Mouse (Mus musculus) kidney, adult 8-10 months (tissue): ENCODE results near the gene Cs.

Experiments used
- DNase-seq, 2 experiments: peaks; one replicate each; pipeline ENCODE4 v3.0.0; 2022

Cs gene

DNA sequence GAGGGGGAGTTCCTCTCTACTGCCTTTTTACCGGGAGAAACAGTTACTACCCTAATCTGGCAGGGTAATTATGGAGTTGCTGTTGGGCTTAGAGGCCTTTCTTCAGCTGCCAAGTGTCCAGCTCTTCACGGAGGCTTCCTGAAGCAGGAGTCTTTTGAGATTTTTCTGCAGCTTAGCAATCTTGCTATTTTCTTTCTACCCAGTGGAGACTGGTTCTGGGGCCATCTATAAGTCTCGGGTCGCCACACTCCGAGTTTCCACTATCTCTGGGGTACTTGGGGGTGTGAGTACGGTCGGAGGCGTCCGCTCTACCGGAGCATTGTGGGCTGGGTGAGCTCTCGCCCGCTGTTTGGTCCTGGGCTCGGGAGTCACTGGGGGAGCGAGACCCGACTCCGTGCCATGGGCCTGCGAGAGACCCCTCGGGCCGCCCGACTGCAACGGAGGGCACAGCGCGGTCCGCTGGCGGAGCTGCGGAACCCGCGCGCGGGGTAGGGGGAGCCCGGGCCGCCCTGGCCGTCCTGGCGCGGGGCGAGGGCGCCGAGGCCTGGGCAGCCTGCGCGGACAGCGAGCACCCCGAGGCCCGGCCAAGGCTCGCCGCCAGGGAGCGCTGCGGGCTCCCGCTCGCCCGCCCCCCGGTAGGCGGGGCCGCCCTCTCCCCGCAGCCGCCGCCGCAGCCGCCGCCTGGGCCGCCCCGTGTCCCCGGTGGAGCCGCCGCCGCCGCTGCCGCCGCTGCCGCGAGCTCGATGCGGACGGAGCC is 39.1 kb downstream of the Cs start, which contains the start of gene Ankrd52:
Gene Ankrd52 (plus strand): TSS at position 661 of the 757 bp plus-strand sequence.
- peak; percentile 77 to 84 for DNase-seq

DNA sequence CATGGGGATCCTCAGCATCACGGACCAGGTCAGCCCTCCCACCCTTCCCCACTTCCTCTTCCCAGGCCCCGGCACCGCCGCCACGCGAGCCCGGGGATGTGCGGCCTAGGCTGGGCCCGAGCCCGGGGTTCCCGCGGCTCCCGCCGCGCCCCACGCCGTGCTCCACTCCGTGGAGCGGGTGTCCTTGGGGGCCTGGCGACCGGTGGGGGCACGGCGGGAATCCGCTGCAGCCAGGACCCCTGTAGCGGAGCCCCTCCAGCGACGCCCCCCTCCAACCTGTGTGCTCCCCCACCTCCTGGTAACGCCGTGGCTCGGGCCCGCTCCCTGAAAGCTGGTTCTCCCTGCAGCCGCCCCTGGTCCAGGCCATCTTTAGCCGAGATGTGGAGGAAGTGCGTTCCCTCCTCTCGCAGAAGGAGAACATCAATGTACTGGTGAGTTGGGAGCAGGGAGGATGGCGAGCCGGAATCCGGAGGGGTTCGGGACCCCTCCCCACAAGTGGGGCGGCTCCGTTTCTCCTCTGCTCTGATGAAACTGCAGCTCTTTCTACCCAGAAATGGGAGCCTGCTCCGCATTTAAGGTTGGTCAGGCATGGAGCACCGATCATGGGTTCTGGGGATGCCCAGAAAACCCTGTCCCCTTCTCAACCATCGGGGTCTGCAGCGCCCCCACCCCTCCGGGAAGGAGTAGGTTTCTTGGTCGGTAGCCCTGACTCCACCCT is 39.8 kb downstream of the Cs start:
- DNase-seq = peak in 1 of 2 experiments; percentile 26

GRCm38 (mm10) chr10:128377940-128378448 is 40.5 kb downstream of the Cs start:
- DNase-seq = no peak

- no peak for DNase-seq
Measured at GRCm38 (mm10) chr10:128378462-128378861, 40.9 kb downstream of the Cs start.

- DNase-seq = no peak
Measured at GRCm38 (mm10) chr10:128379260-128379659, 41.7 kb downstream of the Cs start.

GRCm38 (mm10) chr10:128380565-128380964 is 43.0 kb downstream of the Cs start:
- peak in 1 of 2 experiments; percentile 56 for DNase-seq

DNA sequence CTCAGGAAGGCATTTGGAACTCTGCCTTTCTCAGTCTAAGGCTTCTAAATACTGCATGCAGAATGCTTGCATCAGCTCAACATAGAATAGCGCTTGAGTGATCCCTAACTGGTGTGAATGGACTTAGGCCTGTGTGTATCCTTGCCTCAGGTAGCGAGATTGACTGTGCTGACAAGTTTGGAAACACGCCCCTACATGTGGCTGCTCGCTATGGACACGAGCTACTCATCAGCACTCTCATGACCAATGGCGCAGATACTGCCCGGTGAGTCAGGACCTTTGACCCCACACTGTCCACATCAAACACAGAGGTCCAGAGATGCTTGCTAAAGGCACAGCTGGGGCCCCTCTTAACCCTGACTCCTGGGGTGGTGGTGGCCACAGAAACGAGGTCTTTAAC is 44.9 kb downstream of the Cs start:
- DNase-seq = no peak

GRCm38 (mm10) chr10:128385902-128386301 is 48.4 kb downstream of the Cs start:
- no peak for DNase-seq

DNA sequence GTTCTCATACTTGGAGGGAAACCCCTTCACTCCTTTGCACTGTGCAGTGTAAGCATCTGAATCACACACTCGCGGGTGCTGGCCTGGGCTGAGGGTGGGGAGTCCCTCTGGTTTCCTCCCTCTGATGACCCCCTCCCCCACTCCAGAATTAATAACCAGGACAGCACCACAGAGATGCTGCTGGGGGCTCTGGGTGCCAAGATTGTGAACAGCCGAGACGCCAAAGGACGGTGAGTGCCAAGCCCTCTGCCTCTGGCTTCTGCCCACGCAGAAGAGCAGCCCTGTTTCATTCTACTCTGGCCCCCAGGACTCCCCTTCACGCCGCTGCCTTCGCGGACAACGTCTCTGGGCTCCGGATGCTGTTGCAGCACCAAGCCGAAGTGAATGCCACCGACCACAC is 51.4 kb downstream of the Cs start:
- DNase-seq = no peak

GRCm38 (mm10) chr10:128389570-128389969 is 52.0 kb downstream of the Cs start:
- no peak for DNase-seq

DNA sequence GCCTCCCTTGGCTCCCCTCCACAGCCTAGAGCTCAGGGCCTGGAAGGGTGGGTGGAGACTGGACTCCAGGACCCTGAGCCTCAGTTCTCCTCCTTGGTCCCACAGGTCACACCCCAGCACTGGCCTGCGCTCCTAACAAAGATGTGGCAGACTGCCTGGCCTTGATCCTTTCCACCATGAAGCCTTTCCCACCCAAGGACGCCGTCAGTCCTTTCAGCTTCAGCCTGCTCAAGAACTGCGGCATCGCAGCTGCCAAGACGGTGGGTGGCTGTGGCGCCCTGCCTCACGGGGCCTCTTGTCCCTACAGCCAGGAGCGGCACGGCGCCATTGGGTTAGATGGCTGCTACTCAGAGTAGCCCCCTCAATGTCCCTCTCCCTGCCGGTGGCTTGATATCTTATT is 52.8 kb downstream of the Cs start:
- no peak for DNase-seq

DNA sequence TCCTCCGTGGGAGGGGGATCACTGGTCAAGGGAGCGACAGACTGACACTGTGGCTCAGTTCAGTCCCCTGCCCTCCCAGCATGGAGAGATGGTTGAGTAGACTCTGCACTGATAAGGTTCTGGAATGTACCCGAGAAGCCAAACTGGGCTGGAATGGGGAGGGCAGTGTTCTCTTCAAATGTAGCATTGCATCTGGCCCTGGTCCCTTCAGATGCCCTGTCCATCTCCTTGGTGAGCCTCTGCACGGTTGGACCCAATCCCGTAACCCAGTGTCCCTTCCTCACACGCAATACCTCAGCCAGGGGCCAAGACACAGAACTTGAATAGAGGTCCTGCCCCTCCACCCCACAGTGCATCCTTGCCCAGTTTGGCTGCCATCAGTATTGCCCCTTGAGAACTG is 54.3 kb downstream of the Cs start:
- DNase-seq = no peak

- DNase-seq = no peak
Measured at GRCm38 (mm10) chr10:128396017-128396673, 58.6 kb downstream of the Cs start.

DNA sequence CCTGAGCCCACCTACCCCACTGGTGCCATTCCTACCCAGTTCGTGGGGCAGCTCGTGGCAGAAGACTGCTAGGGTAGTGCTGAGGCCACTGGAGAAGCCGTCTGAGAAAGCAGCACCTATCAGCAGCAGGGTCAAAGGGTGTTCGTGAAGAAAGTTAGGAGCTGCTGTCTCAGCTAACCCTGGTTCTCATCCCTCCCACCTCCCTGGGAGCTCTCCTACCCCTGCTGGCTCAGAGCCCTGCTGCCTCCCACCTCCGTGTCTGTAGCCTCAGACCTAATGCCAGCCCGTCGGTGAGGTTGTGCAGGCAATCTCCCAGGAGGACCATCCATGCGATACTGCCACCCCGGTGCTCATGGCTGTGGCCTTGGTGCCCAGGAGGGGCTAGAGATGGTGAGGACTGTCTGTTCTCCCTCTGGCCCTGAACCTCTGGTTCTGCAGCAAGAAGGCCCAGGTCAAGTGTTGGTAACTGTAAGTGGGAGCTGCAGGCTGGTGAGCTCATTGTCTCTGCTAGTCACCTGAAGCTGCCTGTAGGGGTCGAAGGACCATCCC is 59.3 kb downstream of the Cs start:
- DNase-seq = peak; percentile 32 to 46

DNA sequence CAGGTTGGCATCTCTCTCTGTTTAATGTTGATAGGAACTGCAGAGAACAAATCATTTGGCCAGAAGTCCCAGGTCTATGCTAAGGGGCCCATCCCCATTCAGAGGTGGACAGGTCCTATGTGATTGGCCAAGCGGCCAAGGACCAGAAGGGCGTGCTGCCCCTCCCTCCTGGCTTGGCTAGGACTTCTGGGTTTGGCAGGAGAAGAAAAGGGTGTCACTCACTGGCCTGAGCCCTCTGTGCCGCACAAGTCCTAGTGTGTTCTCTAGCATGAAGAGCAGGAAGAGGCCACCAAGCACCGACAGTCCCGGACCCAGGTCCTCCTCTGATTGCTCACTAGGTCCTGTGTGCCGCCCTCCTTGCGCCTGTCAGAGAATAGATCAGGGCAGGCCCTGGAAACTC is 59.9 kb downstream of the Cs start:
- no peak for DNase-seq

- DNase-seq = peak; percentile 44 to 73
Measured at GRCm38 (mm10) chr10:128400338-128400737, 62.8 kb downstream of the Cs start.

DNA sequence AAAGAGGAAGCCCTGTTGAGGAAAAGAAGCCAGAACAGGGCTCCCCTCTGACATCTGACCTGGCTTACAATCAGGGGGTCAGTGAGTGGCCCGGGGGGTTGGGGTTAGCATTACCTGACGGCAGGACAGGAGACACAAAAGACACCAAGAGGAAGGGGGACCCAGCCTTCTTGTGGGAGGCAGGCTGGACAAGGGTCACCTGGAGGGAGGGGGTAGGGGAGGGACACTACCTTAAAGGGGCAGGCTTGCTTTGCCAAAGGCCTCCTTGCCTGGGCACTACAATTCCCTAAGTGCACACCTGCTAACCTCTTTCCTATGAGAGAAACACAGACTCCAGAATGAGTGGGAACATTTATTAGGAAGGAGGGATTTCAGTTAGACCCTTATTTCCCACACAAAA is 63.5 kb downstream of the Cs start, which contains the start of gene Slc39a5:
Gene Slc39a5 (minus strand): TSS at position 174 of the 400 bp plus-strand sequence.
- peak; percentile 28 to 38 for DNase-seq

- DNase-seq = no peak
Measured at GRCm38 (mm10) chr10:128401638-128402037, 64.1 kb downstream of the Cs start.

DNA sequence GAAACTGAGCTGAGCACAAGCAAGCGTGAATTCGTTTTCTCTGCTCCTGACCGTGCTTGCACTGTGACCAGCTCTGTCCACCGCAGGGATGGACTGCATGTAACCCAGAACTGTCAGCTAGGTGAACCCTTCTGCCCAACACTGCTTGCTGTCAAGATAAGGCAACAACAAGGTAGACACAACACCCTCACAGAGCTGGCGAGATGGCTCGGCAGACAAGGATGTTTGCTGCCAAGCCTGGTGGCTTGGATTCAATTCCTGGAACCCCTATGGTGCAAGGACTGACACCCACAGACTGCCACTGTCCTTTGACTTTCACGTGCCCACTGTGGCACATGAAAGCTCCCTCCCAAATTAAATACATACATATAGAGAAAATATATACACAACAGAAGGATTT is 66.4 kb downstream of the Cs start:
- no peak for DNase-seq

DNA sequence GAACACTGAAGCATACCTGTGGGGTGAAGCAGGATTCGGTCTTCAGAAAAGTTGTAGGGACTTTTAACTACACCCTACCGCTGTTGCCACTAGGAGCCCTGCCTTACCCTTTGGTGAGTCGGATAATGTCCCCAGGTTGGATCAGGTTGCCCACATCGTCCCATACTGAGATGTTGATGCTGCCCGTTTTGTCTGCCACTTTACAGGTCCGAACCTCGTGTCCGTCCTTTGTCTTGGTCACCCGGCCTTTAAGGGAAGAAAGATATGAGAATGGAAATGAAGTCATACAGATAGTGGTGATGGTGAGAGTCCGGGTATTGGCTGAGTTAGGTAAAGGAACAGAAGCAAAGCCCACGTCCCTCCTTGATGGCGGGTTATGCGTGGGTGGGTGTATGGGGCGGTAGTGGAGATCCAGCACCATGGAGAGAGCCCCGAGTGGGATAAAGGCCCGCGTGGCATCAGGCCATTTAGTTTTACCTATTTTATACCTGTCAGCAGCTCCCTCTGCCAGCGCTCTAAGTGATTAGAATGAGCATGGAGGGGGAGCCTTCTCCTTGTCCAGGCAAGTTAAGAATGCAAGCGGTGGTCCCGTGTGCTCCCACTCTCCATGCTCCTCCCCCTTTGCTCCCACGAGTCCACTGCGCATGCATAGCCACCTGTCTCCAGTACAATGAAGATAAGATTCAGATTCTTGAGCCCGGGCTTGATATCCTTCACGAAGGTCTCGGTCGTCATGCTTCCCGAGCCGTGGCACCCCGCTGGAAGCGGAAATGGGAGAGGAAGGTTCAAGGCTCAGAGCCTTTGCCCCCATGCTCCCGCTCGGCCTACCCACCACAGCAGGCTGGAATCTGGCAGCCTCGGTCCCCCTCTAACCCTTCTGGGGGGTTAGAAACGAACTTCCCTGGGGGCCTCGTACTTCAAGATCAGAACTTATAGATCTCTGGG is 71.3 kb downstream of the Cs start:
- peak; percentile 27 to 29 for DNase-seq

DNA sequence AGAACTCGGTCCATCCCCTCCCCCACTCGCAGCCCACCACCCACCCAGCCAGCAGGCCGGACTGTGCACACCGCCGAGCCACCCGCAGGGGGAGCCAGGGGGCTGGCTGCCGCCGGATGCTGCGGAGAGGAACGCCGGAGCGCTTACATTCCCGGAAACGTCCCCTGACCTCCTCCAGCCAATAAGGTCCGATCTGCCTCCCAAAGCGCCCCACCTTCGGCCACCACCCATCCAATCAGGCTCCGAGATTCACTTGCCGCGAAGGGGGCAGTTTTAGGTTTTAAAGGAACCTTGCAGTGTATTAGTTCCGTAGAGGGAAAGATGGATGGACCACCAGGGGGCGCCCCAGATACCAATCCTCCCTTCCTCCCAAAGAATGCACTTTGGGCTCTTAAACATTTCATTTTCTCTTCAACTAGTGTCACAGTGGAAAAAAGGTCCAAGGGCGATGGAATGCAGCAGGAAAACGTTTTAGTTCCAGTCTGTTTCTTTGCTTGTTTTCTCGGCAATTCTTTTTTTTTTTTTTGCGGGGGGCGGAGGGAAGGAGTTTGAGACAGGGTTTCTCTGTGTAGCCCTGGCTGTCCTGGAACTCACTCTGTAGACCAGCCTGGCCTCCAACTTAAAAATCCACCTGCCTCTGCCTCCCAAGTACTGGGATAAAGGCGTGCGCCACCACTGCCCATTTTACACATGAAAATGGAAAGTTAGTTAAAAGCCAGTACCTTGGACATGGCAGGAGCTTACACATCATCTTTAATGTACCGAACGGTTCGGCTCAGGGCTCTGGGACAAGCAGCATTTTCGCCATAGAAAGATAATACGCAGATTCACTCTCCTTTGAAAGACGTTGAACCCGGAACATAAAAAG is 72.4 kb downstream of the Cs start:
- peak; percentile 99 for DNase-seq
